Mouse (Mus musculus): ENCODE data around the gene Gm20425.

DNA sequence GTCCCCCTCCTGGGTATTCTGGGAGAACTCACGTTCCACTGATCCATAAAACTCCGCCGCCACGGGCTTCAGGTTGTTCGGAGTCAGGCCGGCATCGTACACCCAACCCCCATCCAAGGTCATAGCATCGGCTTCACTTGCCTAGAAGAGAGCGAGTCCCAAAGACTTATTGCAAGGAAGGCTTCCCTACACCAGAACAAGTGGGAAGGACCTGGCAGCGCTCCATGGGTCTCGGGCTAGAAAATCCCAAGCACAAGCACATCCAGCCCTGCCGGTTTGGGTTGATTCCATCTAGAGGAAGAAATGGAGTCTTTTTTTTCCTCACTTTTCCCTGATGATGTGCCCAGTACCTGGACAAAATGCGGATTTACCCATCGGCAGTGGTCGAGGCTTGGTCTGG, 3.3 kb downstream of the Gm20425 start:
- TF ChIP-seq POLR2A (IDR thresholded peaks at IDR 0.05; ENCODE audit: low read depth, low read length) (no peak), CTCF (IDR thresholded peaks at IDR 0.05; ENCODE audit: extremely low read depth, insufficient read length, insufficient replicate concordance, low read depth, low read length) (no peak)
